Mouse (Mus musculus): ENCODE measurements around the gene Fam222a. TPM values are rescaled to one million over a fixed set of nuclear protein-coding genes. Genes with fewer than 3 reads are reported as not detected.

Gene Fam222a
- total RNA-seq, 2 experiments from 2014 or later = 0.33 to 0.66 TPM

GRCm38 (mm10) chr5:114607651-114608050 is 39.8 kb downstream of the Fam222a start:
- peak; percentile 50 for DNase-seq (ENCODE audit: low spot score)

DNA sequence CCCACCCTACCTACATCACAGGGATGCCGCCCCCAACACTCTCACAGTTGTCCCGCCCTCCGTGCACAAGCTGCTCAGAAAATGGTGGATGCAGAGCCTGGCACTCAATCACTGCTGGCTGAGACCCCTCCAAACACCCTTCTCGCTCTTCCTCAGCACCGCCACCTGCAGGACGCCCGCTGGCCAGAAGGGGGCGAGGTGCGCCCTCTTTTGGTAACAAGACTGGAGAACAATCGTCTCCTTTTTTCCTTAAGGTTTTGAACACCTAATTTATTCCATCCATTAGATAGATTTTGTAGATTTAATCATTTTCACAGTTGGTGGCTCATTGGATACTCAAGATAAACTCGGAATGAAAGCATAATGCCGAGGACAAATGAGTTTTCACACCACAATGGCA is 40.7 kb downstream of the Fam222a start:
- DNase-seq (ENCODE audit: low spot score) = peak; percentile 59

GRCm38 (mm10) chr5:114611256-114611655 is 43.4 kb downstream of the Fam222a start:
- no peak for DNase-seq (ENCODE audit: low spot score)

DNA sequence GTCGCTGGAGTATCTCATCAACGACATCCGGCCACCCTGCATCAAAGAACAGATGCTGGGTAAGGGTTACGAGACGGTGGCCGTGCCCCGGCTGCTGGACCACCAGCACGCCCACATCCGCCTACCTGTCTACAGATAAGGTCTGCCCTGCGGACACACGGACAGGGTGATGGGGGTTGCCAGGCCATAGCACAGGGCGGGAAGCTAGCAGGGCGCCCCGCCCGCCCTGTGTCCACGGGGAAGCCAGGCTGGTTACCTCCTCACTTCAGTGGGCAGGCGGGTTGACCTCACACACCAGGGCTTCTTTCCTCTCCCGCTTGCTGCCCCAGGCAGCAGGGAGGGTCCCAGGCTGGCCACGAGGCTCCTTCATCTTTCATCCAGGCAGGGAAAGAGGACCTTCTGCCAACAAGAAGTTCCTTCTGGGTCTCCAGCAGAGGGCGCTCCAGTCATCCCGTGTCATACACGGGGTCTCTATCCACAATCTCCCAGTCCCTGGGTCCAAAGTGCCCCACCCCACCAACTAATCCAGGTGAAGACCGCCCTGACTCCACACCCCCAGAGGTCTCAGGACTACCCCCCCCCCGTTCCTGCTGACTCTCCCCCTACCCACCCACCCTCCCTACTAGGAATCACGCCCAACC is 44.3 kb downstream of the Fam222a start:
- DNase-seq (ENCODE audit: low spot score) = no peak

DNA sequence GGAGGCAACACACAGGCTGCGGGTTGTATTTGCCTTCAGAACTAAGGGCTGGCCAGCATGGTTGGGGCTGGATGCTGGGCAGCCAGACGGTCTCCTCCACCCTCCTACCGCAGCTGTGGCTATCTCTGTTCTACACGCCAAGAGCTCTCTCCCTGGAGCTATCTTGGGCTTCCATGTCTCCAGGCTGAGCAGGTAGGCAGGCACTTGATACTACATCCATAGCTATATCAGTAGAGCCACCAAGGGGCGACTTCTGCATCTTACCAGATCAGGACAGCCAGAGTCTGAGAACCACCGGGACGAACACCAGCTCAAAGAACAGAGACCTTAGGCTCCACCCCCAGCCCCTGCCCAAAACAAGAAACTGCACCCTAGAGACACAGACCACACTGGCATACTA is 47.0 kb downstream of the Fam222a start:
- DNase-seq (ENCODE audit: low spot score) = no peak

GRCm38 (mm10) chr5:114616336-114617061 is 48.7 kb downstream of the Fam222a start:
- no peak for DNase-seq (ENCODE audit: low spot score)

DNA sequence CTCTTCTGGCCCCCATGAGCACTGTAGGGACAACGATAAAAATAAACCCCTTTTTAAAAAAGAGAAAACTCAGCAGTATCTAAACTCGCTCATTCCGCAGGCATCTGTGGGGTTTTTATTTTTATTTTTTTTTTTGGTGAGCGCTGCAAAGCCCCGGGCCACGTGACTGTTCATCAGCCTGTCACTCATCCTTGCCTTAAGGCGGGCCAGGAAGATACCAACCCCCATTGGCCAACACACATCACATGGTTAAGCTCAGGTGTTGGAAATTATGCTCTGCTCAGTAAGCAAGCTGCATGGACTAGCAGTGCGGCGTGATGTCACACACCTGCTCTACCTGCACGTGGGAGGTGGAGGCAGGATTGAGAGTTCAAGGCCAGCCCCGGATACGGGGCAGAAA is 50.0 kb downstream of the Fam222a start:
- no peak for DNase-seq (ENCODE audit: low spot score)

GRCm38 (mm10) chr5:114618851-114619250 is 51.0 kb downstream of the Fam222a start:
- peak; percentile 59 for DNase-seq (ENCODE audit: low spot score)

DNA sequence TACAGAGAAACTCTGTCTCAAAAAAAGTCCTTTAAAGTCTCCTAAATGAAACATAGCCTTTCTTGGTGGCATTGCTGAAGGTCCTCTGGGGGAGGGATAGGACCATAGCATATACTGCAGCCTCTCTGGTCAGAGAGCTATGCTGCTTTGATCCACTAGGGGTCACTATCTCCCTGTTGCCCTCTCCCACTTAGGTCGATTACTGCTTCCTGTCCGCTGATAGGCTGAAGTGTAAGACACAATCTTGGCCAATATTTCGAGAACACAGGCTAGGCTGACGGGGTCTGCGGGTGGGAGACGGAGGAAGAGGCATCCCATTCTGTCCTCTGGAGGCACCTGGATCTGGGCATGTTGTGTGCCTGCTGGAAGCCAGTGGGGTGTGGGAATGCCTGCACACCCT is 52.5 kb downstream of the Fam222a start:
- no peak for DNase-seq (ENCODE audit: low spot score)

DNA sequence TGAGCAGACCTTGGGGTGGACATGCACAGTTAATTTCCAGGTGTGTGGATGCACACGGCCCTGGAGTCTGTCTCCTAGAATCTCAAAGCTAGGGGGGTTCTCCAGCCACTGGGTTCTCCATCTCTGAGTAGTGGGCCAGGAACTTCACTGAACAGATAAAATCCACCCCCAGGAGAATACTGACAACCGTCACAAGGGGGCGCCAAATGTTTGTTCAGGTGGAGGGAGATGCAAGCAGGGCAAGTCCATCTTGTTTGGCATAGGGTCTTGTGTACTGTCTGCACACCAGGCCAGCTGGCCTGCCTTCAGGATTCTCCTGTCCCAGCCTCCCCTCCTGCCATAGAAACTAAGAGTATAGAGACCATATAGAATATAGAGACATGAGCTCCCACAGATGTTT is 57.8 kb downstream of the Fam222a start:
- peak; percentile 35 for DNase-seq (ENCODE audit: low spot score)

- DNase-seq (ENCODE audit: low spot score) = no peak
These were observed 63.5 kb downstream of the Fam222a start for GRCm38 (mm10) chr5:114631336-114631735.

GRCm38 (mm10) chr5:114636091-114636490 is 68.3 kb downstream of the Fam222a start:
- no peak for DNase-seq (ENCODE audit: low spot score)

GRCm38 (mm10) chr5:114638769-114639644 is 71.2 kb downstream of the Fam222a start:
- DNase-seq (ENCODE audit: low spot score) = peak; percentile 86

DNA sequence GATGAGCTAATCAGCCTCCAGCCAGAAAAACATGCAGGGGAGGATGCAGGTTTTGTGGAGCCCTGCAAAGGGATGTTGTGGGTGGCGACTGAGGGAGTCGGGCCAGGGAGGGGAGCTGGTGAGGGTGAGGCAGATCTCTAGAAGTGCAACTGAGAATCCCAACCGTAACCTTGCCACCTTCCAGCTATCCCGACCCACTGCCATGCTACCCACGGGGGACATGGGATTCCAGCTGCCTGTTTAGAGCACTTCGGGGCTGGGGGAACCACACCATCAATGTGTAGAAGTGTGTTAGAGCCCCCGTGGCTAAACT is 71.8 kb downstream of the Fam222a start:
- no peak for DNase-seq (ENCODE audit: low spot score)

DNA sequence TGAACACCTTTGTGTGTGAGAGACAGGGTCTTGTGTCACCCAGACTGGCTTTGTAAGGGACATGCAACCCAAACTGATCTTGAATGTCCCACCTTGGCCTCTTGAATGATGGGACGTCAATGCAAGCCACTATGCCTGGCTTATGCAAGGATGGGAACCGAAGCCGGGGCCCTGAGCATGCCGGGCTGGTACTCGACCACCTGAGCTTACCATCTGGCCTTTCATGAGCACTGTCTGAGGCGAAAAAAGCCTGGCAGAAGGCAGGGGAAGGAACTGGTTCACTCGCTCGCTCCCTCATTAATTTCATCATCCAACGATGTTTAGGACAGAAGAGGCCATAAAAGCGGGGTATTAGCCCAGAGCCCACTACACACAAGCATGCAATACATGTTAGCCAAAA is 73.0 kb downstream of the Fam222a start:
- no peak for DNase-seq (ENCODE audit: low spot score)

- DNase-seq (ENCODE audit: low spot score) = no peak
These were observed 77.1 kb downstream of the Fam222a start for GRCm38 (mm10) chr5:114644918-114645317.

- DNase-seq (ENCODE audit: low spot score) = no peak
These were observed 78.1 kb downstream of the Fam222a start for GRCm38 (mm10) chr5:114645916-114646315.

DNA sequence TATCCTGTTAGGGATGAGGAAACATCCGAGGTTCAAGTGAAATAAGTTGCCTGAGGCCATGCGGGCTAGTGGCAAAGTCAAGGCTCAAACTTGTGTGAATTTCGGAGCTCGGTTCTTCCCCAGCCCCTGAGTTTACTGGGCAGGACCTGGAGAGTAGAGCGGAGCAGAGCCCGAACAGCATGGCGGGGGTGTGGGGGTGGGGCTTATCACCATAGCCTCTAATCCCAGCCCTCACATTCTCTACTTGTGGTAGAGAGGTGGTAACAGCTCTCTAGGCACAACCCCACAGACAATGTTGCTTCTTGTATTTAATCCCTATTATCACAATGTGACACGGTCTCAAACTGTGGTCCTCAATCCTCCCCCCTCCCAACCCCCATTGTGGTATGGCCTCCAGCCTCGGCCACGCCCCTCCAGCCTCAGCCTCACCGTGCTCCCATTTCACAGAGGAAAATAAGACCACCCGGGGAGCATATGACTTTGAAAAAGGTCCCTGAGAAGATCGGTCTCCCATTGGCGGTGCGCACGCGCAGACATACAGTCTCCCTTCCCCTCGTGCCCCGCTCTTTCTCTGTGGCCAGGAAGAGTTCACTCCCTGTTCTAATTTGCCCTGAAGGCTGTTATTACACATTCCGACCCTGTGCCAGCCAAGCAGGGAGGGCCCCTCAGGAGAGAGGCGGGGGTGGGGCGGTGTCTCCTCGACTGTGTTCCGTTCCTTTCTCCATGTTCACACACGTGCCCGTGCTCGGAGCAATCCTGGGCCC is 79.6 kb downstream of the Fam222a start:
- peak; percentile 27 for DNase-seq (ENCODE audit: low spot score)

GRCm38 (mm10) chr5:114648728-114649311 is 81.0 kb downstream of the Fam222a start:
- DNase-seq (ENCODE audit: low spot score) = no peak

DNA sequence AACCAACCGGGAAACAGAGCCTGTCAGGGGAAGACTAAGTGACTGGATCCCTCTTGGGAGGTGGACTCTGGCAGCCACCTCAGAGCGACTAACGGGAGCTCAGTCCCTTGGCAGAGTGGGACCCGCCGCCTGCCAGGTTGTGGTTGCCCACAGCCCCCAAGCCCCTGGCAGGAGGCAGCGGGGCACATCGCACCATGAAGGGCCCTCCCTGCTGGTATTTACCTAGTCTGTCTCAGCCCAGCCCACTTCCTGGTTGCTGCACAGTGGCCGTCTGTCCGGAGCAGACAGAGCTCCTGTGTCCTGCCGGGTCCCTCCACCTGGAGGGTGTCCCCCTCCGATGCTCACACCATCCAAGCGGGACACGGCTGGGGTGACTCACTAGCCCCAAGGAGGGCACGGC is 83.2 kb downstream of the Fam222a start:
- DNase-seq (ENCODE audit: low spot score) = no peak

DNA sequence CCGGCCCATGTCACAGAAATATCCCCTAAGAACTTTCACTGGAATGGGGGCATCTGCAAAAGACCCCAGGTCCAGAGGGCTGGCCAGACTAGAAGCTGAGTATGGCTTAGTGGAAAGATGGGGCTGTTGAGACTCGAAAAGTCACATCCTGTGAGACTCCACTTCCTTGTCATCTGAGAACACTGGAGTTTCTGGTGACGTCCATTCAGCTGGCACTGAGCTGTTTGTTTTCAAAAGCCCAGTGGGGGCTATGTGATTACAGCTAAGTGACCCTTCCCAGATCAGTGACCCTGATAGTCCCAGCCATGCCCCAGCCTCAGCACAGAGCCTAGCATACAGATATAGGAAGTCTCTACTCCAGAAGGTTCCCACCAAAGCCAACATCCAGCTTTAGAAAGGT is 83.6 kb downstream of the Fam222a start:
- DNase-seq (ENCODE audit: low spot score) = no peak

Data from gastrocnemius, adult 18-20 months (tissue).